Mouse (Mus musculus) kidney, postnatal 0 days (tissue): ENCODE measurements around the gene Fgf11. TPM values are rescaled to one million over a fixed set of nuclear protein-coding genes. Genes with fewer than 3 reads are reported as not detected.

Source experiments
- ATAC-seq: fragments of 200-750 bp; cut with Nextera tagmentation; replicated peaks from 2 replicates; pipeline ENCODE4 v1.8.0; 2017; ENCODE audit warnings: low read depth, moderate number of reproducible peaks, moderate TSS enrichment, moderate library complexity; ENCODE audit not compliant: low FRiP score
- DNase-seq: peaks from one replicate; pipeline ENCODE4 v3.0.0-alpha.2; 2016; ENCODE audit warnings: low spot score
- H3K27ac ChIP-seq: fragments of 300-500 bp; sonication (generic); 2 replicates; pipeline ENCODE4 v1.5.1; 2014; ENCODE audit warnings: mild to moderate bottlenecking
- H3K27me3 ChIP-seq: fragments of 300-500 bp; sonication (generic); 2 replicates; pipeline ENCODE4 v1.6.1; 2014; ENCODE audit warnings: low read length, mixed read lengths; ENCODE audit not compliant: insufficient read depth
- H3K36me3 ChIP-seq: fragments of 300-500 bp; sonication (generic); 2 replicates; pipeline ENCODE4 v1.6.1; 2014; ENCODE audit warnings: low read length, mixed read lengths; ENCODE audit not compliant: insufficient read depth
- H3K4me1 ChIP-seq: fragments of 300-500 bp; sonication (generic); replicated peaks from 2 replicates; pipeline ENCODE4 v1.6.1; 2014; ENCODE audit warnings: antibody characterized with exemption, low read length, mixed read lengths; ENCODE audit not compliant: insufficient read depth
- H3K4me2 ChIP-seq: fragments of 300-500 bp; sonication (generic); 2 replicates; pipeline ENCODE4 v1.6.1; 2014; ENCODE audit warnings: mild to moderate bottlenecking, low read length, moderate library complexity, mixed read lengths
- H3K4me3 ChIP-seq: fragments of 300-500 bp; sonication (generic); replicated peaks from 2 replicates; pipeline ENCODE4 v1.5.1; 2014; ENCODE audit warnings: low read depth, low read length
- H3K9ac ChIP-seq: fragments of 300-500 bp; sonication (generic); 2 replicates; pipeline ENCODE4 v1.6.1; 2014; ENCODE audit warnings: low read depth, low read length
- H3K9me3 ChIP-seq: fragments of 300-500 bp; sonication (generic); replicated peaks from 2 replicates; pipeline ENCODE4 v1.6.1; 2016; ENCODE audit warnings: low read length, inconsistent platforms, mixed read lengths
- CTCF ChIP-seq: IDR thresholded peaks from 2 replicates; pipeline ENCODE4 v1.5.1; 2016; ENCODE audit warnings: antibody characterized with exemption, low read depth, mild to moderate bottlenecking, moderate library complexity
- WGBS: fragments of 180-500 bp; shearing (Covaris S2); extraction: QIAGEN DNeasy Blood & Tissue Kit; methylation state at CpG from one replicate; pipeline ENCODE4 v1.1.7; 2014; 5-methylcytosine and 5-hydroxymethylcytosine counted together
- polyA plus RNA-seq: library from polyadenylated mRNA; unstranded; fragments of >200 nt; fragmentation: Nextera tagmentation; extraction: Ambion mirVana; gene quantifications from 2 replicates; pipeline ENCODE4 v1.2.1, GENCODE M21; 2015

The Fgf11 gene
- polyA plus RNA-seq, 1 experiment from 2014 or later = 0.63 TPM

DNA sequence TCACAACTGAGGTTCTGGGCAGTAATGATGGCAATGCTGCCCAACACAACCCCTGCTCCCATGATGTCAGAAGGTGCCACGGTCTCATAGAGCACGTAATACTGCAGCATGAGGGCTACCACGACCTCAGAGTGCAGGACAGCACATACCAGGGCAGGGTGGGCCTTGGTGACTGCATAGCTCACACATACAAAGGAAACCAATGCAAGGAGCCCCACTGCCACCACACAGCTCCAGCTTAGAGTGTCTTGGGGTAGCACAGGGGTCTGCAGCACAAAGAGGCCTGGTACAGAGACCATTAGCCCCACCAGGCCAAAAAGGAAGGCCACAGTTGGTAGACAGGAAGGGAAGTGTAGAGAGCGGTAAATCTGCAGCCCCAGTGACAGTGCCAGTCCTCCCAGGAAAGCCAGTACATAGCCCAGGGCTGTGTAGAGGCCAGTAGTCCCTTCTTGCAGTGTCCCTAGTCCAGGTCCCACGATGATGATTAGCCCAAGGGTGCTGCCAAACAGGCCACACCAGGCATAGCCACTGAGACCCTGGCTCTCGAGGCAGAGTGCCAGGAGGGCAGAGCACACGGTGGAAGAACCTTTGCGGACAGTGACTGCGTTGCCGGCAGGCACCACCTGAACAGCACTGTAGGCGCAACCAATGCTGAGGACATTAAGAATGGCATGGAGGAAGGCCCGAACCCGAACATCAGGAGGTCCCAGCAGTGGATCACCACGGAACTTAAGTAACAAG, 41.3 kb downstream of the Fgf11 start:
- ATAC-seq (no peak), DNase-seq (no peak)
- Histone ChIP-seq H3K9me3 (no peaks in the 10 kb centered on the region), H3K36me3 (no peaks in the 10 kb centered on the region), H3K27me3 (no peaks in the 10 kb centered on the region), H3K4me3 (no peak overlapping the region), H3K27ac (peak overlapping the region; percentile 93), H3K9ac (peak overlapping the region; percentile 79; the same call in 1 of the 2 replicates), H3K4me1 (peaks cover 17% of the 10 kb centered on the region; the same call in 1 of the 2 replicates), H3K4me2 (peak overlapping the region; percentile 69; the same call in 1 of the 2 replicates)
- 80% methylated on average over 14 of the region's 14 CpGs for WGBS
- TF ChIP-seq CTCF = no peak

DNA sequence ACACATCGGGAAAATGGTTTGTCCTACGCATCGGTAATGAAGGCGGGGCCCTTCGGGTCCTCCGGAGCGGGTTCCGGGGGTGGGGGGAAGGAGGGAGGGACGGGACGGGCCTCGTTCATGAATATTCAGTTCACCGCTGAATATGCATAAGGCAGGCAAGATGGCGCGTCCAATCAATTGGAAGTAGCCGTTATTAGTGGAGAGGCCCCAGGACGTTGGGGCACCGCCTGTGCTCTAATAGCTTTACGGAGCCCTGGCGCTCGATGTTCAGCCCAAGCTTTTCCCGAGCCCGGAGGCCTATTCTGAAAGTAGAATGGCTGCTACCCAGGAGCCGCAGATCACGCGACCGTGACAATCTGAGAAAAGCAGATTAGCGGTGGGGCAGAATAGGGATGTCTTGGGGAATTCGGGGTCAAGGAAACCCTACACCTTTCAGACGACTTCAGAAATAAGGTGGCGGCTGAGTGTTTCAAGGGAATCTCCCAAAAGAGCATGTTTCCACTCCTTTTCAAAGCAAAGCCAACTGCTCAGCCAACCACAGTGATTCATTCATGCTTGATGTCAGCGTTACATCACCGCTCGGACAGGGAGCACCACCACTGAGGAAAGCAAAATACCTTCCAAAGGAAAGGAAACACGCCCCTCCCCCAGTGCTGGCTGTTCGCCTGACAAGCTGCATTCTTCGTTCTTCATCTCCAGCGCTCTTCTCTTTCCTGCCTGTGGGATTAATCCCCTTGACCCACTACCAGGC, 42.5 kb downstream of the Fgf11 start:
- H3K36me3 ChIP-seq = no peaks in the 10 kb centered on the region
- H3K4me1 ChIP-seq = peaks cover 18% of the 10 kb centered on the region; the same call in 1 of the 2 replicates
- WGBS = 0% methylated on average over 37 of the region's 37 CpGs
- H3K9ac ChIP-seq = peak overlapping the region; percentile 79
- peak overlapping the region; percentile 93 for H3K27ac ChIP-seq
- no peaks in the 10 kb centered on the region for H3K27me3 ChIP-seq
- H3K9me3 ChIP-seq = no peaks in the 10 kb centered on the region
- DNase-seq (peak; percentile 96), ATAC-seq (peak; percentile 86)
- H3K4me2 ChIP-seq = peak overlapping the region; percentile 69
- H3K4me3 ChIP-seq = peak overlapping the region; percentile 55
- no peak for TF ChIP-seq CTCF

DNA sequence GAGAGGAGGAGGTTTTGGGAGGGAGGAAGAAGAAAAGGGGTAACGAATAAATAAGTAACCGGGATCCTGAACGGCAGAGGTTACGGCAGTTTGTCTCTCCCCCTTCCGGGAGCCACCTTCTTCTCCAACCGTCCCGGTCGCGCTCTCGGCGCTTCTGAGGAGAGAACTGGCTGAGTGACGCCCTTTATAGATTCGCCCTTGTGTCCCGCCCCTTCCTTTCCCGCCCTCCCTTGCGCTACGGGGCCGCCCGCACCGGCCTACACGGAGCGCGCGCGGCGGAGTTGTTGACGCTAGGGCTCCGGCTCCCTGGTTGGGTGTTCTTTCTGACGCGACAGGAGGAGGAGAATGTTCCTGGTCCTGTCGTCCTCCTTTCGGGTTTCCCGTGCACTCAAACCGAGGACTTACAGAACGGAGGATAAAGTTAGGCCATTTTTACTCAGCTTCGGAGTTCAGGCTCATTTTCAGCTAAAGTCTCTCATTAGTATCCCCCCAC, 43.1 kb downstream of the Fgf11 start, which contains the start of gene Polr2a:
Gene Polr2a (minus strand): TSS at position 160 of the 493 bp plus-strand sequence.
- H3K9me3 ChIP-seq = no peaks in the 10 kb centered on the region
- no peaks in the 10 kb centered on the region for H3K36me3 ChIP-seq
- peak within 1 kb of the TSS; percentile 55 for H3K4me3 ChIP-seq
- H3K4me1 ChIP-seq = peaks cover 18% of the 10 kb centered on the region; the same call in 1 of the 2 replicates
- peak within 1 kb of the TSS; percentile 79 for H3K9ac ChIP-seq
- peak; percentile 95 for ATAC-seq
- DNase-seq = peak; percentile 98
- WGBS = under 1% methylated on average over 34 of the region's 36 CpGs
- no peaks in the 10 kb centered on the region for H3K27me3 ChIP-seq
- H3K27ac ChIP-seq = peak within 1 kb of the TSS; percentile 93
- H3K4me2 ChIP-seq = peak within 1 kb of the TSS; percentile 69
- TF ChIP-seq CTCF = 0 out of 2 replicates have a peak, but pooled peaks have one; percentile 6

DNA sequence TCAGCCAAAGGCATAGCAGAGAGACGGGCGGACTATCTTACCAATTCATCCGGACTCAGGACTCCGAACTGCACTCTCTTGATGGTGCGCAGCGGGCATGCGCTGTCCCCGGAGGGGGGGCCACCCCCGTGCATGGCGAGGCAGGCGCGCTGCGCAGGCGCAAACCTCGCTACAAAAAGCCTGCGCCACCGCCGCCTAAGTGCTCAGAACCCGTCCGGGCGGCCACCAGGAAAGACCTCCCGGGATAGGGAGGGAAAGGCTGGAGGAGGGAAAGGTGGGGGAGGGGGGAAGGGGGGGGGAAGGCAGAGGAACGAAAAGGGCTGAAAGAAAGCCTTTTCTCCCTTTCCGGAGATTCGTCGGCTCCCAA, 43.6 kb downstream of the Fgf11 start:
- no peaks in the 10 kb centered on the region for H3K27me3 ChIP-seq
- H3K27ac ChIP-seq = peak overlapping the region; percentile 93
- no peaks in the 10 kb centered on the region for H3K36me3 ChIP-seq
- H3K9ac ChIP-seq = peak overlapping the region; percentile 79
- TF ChIP-seq CTCF = no peak
- H3K4me2 ChIP-seq = peak overlapping the region; percentile 69
- H3K4me3 ChIP-seq = peak overlapping the region; percentile 55
- ATAC-seq (peak; percentile 84), DNase-seq (peak; percentile 95)
- no peaks in the 10 kb centered on the region for H3K9me3 ChIP-seq
- peaks cover 18% of the 10 kb centered on the region; the same call in 1 of the 2 replicates for H3K4me1 ChIP-seq
- WGBS = under 1% methylated on average over 26 of the region's 26 CpGs

DNA sequence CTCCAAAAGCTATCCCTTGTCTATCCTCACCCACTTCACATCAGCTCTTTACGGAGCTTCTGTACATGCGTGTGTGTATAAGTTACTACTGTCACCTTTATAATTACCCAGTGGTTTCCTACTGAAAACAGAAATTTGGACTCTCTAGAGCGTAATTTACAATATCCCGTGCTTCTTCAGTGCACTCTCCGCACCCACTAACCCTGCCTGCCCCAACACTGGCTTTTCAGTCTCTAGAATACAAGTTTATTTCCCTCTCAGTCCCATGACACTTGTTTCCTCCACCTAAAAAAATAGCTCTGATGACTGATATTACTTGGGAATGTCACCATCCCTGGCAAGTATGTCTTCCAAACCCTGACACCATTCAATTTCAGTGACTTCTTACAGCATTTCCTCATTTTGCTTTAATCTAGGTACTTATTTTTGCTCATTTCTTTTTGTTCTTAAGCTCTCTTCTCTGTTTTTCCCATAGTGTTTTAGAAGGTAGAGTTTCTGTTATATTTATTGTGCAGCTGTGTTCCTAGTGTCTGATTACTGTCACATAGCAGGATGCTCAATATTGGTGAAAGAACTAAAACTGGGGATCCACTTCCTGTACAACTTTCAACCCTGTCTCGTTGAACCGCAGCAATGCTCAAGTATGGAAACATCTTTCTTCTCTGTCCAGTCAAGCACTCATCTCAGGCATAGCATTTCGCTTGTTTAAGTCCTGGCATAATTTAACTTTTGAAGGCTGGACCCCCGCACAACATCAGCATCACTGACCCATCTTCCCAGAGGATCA, 44.2 kb downstream of the Fgf11 start:
- no peak for ATAC-seq

More for the DNA sequence above, 44.2 kb downstream of the Fgf11 start:
- TF ChIP-seq CTCF = no peak
- Histone ChIP-seq H3K27me3 (no peaks in the 10 kb centered on the region), H3K4me2 (peak overlapping the region; percentile 69), H3K4me3 (peak overlapping the region; percentile 55), H3K9ac (peak overlapping the region; percentile 79), H3K27ac (peak overlapping the region; percentile 93), H3K4me1 (peaks cover 18% of the 10 kb centered on the region; the same call in 1 of the 2 replicates), H3K36me3 (no peaks in the 10 kb centered on the region), H3K9me3 (no peaks in the 10 kb centered on the region)
- DNase-seq = no peak
- 26% methylated on average over 9 of the region's 9 CpGs for WGBS
